Mouse (Mus musculus) liver, embryonic 12.5 days (tissue): ENCODE measurements at regions not wholly inside any gene's neighbourhood (a gene's known extent, or its start where the extent isn't known, plus 50 kb on each side); places are given as distances from the start of the nearest gene placed in this dataset.
"Not testable (repeated sequence)": the region's sequence is repeated elsewhere in the genome, so short reads cannot be mapped to it uniquely, and the experiment has no call there.

ENCODE experiments used
- ATAC-seq: fragments of 200-750 bp; cut with Nextera tagmentation; 2 replicates; pipeline ENCODE4 v1.8.0; 2017; ENCODE audit warnings: moderate number of reproducible peaks, mild to moderate bottlenecking, moderate library complexity
- H3K27ac ChIP-seq: fragments of 300-500 bp; sonication (generic); 2 replicates; pipeline ENCODE4 v1.5.1; 2016; ENCODE audit warnings: mild to moderate bottlenecking
- H3K27me3 ChIP-seq: fragments of 300-500 bp; sonication (generic); replicated peaks from 2 replicates; pipeline ENCODE4 v1.6.1; 2016; ENCODE audit warnings: mild to moderate bottlenecking, moderate library complexity
- H3K36me3 ChIP-seq: fragments of 300-500 bp; sonication (generic); 2 replicates; pipeline ENCODE4 v1.6.1; 2016; ENCODE audit warnings: mild to moderate bottlenecking, moderate library complexity
- H3K4me1 ChIP-seq: fragments of 300-500 bp; sonication (generic); 2 replicates; pipeline ENCODE4 v1.6.1; 2016
- H3K4me2 ChIP-seq: fragments of 300-500 bp; sonication (generic); 2 replicates; pipeline ENCODE4 v1.6.1; 2016; ENCODE audit warnings: mild to moderate bottlenecking, moderate library complexity
- H3K4me3 ChIP-seq: fragments of 300-500 bp; sonication (generic); 2 replicates; pipeline ENCODE4 v1.5.1; 2016; ENCODE audit warnings: mild to moderate bottlenecking, moderate library complexity
- H3K9ac ChIP-seq: fragments of 300-500 bp; sonication (generic); 2 replicates; pipeline ENCODE4 v1.6.1; 2016; ENCODE audit warnings: mild to moderate bottlenecking, moderate library complexity
- H3K9me3 ChIP-seq: fragments of 300-500 bp; sonication (generic); replicated peaks from 2 replicates; pipeline ENCODE4 v1.6.1; 2016; ENCODE audit warnings: mild to moderate bottlenecking, moderate library complexity
- WGBS: fragments of 180-500 bp; shearing (Covaris S2); methylation state at CpG from one replicate; pipeline ENCODE4 v1.1.7; 2016; ENCODE audit not compliant: insufficient replicate concordance; 5-methylcytosine and 5-hydroxymethylcytosine counted together

GRCm38 (mm10) chr14:53766501-53766900 lies 487.4 kb downstream of the Dad1 start:
- not testable (repeated sequence) for H3K9me3 ChIP-seq, H3K36me3 ChIP-seq, H3K9ac ChIP-seq, H3K4me3 ChIP-seq, H3K27me3 ChIP-seq
- H3K4me1 ChIP-seq = peaks cover 26% of the 10 kb centered on the region
- H3K4me2 ChIP-seq = peak overlapping the region; percentile 48
- 0 out of 2 replicates have a peak, but pooled peaks have one; percentile 35 for ATAC-seq
- H3K27ac ChIP-seq = peak overlapping the region; percentile 34; the same call in 1 of the 2 replicates
- 39% methylated on average over 6 of the region's 6 CpGs for WGBS

DNA sequence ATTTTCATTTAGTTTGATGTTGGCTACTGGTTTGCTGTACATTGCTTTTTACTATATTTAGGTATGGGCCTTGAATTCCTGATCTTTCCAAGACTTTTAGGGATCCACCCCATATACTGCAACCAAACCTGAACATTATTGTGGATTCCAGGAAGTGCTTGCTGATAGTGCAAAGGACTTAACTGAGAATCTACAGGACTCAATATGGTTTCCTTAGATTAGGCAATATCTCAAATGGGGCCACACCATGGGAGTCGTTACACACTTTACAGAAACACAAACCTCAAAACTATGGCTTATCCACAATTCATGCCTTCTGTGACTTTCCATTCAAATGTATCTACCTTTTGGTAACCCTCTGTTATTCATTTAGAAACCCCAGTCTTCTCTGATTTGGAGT lies 488.0 kb downstream of the Dad1 start:
- H3K4me1 ChIP-seq = peaks cover 26% of the 10 kb centered on the region
- WGBS = 12% methylated on average over 1 of the region's 1 CpGs
- not testable (repeated sequence) for H3K9me3 ChIP-seq, H3K4me3 ChIP-seq, H3K9ac ChIP-seq, H3K27me3 ChIP-seq, H3K36me3 ChIP-seq
- H3K27ac ChIP-seq = peak overlapping the region; percentile 55; the same call in 1 of the 2 replicates
- peak; percentile 98 for ATAC-seq
- H3K4me2 ChIP-seq = peak overlapping the region; percentile 48

DNA sequence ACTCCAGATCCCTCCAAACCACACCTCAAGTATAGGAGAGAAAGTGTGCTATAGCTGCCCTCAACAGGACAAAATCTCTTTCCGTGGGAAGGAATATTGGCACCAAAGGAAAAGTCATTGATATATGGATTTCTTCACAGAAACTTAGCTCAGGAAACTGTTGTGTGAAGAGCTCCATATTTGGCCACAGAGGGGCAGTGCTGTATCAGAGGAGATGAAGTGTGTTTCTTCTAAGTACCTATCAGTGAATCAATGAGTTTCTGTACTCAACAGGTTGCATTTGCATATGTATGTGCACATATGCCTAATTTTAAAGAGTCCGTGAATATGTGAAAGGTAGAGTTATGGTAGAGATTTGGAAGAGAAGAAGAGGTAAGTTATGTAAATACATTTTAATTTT lies 493.3 kb downstream of the Dad1 start:
- H3K36me3 ChIP-seq, H3K9ac ChIP-seq, H3K27ac ChIP-seq, ATAC-seq, H3K27me3 ChIP-seq, H3K9me3 ChIP-seq, H3K4me2 ChIP-seq, H3K4me3 ChIP-seq: not testable (repeated sequence)
- H3K4me1 ChIP-seq = peaks cover 29% of the 10 kb centered on the region
- WGBS = 45% methylated on average over 2 of the region's 2 CpGs

DNA sequence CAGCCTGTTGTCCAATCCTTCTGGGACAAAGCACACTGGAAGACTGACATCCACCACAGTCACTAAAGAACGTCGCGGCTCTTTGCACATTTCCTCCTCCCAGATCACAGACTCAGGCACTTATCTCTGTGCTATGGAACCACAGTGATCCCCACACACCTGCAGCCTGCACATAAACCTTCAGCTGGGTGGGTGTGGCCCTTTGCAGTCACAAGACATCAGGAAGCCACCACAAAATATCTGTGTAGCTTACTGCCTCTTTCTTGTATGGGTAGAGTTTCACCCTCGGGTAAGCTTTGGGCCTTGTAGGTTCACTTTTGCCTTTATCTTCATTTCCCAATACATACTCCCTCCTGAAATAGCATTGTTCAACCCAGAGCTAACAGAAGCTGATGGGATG lies 496.1 kb downstream of the Dad1 start:
- peak overlapping the region; percentile 76; the same call in 1 of the 2 replicates for H3K27ac ChIP-seq
- not testable (repeated sequence) for H3K9me3 ChIP-seq, H3K27me3 ChIP-seq, H3K36me3 ChIP-seq
- peak overlapping the region; percentile 19; the same call in 1 of the 2 replicates for H3K4me3 ChIP-seq
- peak overlapping the region; percentile 31; the same call in 1 of the 2 replicates for H3K9ac ChIP-seq
- peak; percentile 79 for ATAC-seq
- 7% methylated on average over 4 of the region's 4 CpGs for WGBS
- H3K4me2 ChIP-seq = peak overlapping the region; percentile 61
- H3K4me1 ChIP-seq = peaks cover 18% of the 10 kb centered on the region

DNA sequence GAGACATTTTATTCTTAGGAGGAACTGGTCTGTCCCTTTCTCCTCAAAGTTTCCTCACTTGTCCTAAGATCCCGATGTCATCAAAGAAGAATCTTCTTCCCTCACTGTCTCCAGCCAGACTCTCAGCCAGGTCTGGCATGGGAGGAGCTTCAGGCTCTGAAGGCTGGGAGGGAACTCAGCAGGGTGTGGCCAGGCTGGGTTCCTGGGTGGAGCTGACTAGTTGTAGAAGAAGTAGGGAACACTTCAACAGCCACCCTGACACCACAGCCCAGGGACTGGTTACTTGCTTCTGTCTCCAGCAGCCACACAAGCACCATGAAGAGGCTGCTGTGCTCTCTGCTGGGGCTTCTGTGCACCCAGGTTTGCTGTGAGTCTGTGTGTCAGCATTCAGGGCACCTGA lies 496.8 kb downstream of the Dad1 start:
- Histone ChIP-seq H3K27ac (peak overlapping the region; percentile 76), H3K4me3 (peak overlapping the region; percentile 27; the same call in 1 of the 2 replicates), H3K4me2 (peak overlapping the region; percentile 61), H3K4me1 (peaks cover 18% of the 10 kb centered on the region)
- no CpG with 5 or more reads among the region's 1 CpGs for WGBS
- not testable (repeated sequence) for H3K27me3 ChIP-seq, H3K36me3 ChIP-seq, H3K9ac ChIP-seq, H3K9me3 ChIP-seq
- ATAC-seq = peak; percentile 81

DNA sequence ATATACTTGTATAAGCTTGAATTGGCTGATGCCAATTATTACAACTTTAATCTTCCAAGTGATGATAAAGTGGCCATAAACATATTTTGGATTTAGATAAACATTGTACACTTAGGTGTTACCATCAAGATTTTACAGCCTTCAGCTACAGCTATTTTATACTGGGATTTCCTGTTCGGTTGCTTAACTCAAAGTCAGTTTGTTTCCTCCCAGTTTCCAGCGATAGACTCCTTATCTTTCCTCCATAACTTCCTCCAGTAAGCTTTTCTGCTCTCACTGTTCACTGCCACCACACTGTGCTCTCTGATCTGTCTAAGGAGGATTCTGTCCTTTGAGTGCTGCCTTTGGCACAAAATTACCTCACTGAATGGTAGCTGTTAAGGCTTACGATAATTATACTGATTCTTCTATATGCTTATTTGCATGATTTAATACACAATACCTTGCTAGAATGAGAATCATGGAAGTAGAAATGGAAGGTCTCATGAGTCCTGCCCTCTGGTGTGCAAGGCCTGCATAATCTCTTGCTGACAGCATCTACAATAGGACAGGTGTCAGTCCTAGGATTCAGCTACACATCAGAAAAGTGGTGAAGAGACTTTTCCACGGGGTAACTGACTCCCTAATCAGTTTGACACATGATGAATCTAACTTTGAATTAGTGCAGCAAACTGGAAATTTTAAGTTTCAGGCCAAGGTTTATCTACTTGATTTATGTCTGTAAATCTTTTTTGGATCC lies 503.0 kb downstream of the Dad1 start:
- no peaks in the 10 kb centered on the region for H3K27me3 ChIP-seq
- peak; percentile 67 for ATAC-seq
- no peaks in the 10 kb centered on the region for H3K36me3 ChIP-seq
- H3K9me3 ChIP-seq = no peaks in the 10 kb centered on the region
- WGBS = 14% methylated on average over 4 of the region's 4 CpGs
- H3K4me3 ChIP-seq = no peak overlapping the region
- no peak overlapping the region for H3K4me2 ChIP-seq
- H3K9ac ChIP-seq = no peak overlapping the region
- peaks cover 7% of the 10 kb centered on the region for H3K4me1 ChIP-seq
- H3K27ac ChIP-seq = peak overlapping the region; percentile 48; the same call in 1 of the 2 replicates

GRCm38 (mm10) chr14:53743552-53743951 lies 510.4 kb downstream of the Dad1 start:
- H3K4me1 ChIP-seq, H3K4me2 ChIP-seq, H3K27me3 ChIP-seq, H3K27ac ChIP-seq, H3K4me3 ChIP-seq, H3K36me3 ChIP-seq, H3K9me3 ChIP-seq, H3K9ac ChIP-seq, ATAC-seq: not testable (repeated sequence)
- 39% methylated on average over 3 of the region's 3 CpGs for WGBS

DNA sequence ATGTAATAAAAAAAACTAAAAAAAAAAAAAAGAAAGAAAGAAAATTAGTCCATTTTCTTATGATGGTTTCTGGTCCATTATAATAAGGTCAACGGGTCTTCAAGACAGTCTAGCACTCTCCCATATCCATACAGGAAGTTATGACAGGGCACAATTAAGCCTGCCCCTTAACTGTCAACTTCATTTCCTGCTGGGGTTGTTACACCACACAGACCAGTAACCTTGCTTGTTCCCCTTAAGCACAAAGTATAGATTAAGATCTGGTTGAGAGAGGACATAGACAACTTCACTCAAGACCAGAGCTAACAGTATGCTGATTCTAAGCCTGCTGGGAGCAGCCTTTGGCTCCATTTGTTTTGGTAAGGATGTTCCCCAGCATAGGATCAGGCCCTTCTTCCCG lies 511.0 kb downstream of the Dad1 start:
- H3K4me1 ChIP-seq, H3K36me3 ChIP-seq, H3K27me3 ChIP-seq, H3K4me3 ChIP-seq, H3K27ac ChIP-seq, H3K9ac ChIP-seq, H3K9me3 ChIP-seq, H3K4me2 ChIP-seq: not testable (repeated sequence)
- WGBS = 35% methylated on average over 2 of the region's 2 CpGs
- 0 out of 2 replicates have a peak, but pooled peaks have one; percentile 15 for ATAC-seq

DNA sequence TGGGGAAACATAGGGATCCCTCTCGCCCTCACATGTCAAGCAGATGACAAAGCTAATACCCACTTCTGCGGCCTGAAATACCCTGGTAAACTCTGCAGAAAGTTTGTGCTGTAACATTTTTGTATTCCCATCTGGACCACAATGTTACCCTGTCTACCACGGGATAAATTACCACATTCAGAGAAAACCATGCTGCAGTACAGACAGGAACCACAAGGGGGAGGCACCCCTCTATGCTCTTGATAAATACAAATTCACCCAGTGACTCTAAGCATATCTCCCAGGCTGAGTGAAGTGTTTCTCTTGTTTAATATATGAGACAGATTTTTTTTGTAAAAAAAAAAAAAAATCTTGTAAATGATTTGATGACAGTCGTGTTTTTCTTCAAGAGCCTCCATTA lies 512.7 kb downstream of the Dad1 start:
- H3K4me2 ChIP-seq, H3K27me3 ChIP-seq, H3K9me3 ChIP-seq, H3K36me3 ChIP-seq, H3K4me3 ChIP-seq, H3K27ac ChIP-seq, H3K9ac ChIP-seq, H3K4me1 ChIP-seq: not testable (repeated sequence)
- WGBS = 24% methylated on average over 4 of the region's 4 CpGs
- ATAC-seq = peak; percentile 54; the same call in 1 of the 2 replicates

DNA sequence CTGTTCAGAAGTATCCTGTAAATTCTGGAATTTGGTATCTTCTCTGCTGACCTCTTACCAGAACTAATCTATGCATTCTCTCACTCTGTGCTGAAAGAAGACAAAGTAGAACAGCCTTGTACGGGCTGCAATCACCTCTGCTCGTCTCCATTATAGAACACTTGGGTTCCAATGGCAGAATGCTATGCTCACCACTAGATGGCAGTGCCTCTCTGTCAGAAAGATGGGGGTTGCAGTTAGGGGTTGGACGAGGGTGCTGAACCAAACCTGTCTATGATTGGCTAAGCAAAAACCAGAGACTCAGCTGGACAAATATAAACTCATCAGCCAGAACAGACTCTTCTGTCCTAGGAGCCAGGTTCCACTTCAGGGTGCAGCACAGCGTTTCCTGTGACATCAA lies 515.9 kb downstream of the Dad1 start:
- not testable (repeated sequence) for H3K9ac ChIP-seq, H3K36me3 ChIP-seq, H3K9me3 ChIP-seq, H3K27me3 ChIP-seq, H3K4me2 ChIP-seq, H3K27ac ChIP-seq, H3K4me3 ChIP-seq, H3K4me1 ChIP-seq
- peak; percentile 49; the same call in 1 of the 2 replicates for ATAC-seq
- 24% methylated on average over 4 of the region's 4 CpGs for WGBS

GRCm38 (mm10) chr14:53736274-53736673 lies 517.6 kb downstream of the Dad1 start:
- not testable (repeated sequence) for H3K9ac ChIP-seq, H3K27ac ChIP-seq, H3K36me3 ChIP-seq, H3K4me3 ChIP-seq, H3K4me2 ChIP-seq, ATAC-seq, H3K4me1 ChIP-seq, H3K9me3 ChIP-seq, H3K27me3 ChIP-seq
- WGBS = 56% methylated on average over 4 of the region's 4 CpGs

DNA sequence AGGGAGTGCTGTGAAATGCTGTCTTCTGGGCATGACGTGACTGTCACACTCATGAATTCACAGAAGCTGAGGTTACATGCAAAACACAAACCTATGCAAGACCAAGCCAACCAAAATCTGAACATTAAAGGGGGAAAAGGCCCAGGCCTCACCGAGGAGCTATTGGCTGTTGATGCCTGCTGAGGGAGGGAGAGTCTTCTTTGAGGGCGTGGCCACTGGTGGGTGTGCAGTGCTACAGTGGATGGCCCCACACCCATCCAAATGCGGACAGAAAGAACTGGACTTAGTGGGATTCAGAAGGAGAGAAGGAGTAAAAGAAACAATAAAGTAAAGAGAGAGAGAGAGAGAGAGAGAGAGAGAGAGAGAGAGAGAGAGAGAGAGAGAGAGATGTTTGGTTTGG lies 522.3 kb downstream of the Dad1 start:
- not testable (repeated sequence) for H3K27me3 ChIP-seq, H3K4me2 ChIP-seq, H3K4me3 ChIP-seq, H3K9me3 ChIP-seq, H3K27ac ChIP-seq, H3K4me1 ChIP-seq, H3K9ac ChIP-seq, H3K36me3 ChIP-seq
- peak; percentile 54; the same call in 1 of the 2 replicates for ATAC-seq
- WGBS = no CpG with 5 or more reads among the region's 4 CpGs

DNA sequence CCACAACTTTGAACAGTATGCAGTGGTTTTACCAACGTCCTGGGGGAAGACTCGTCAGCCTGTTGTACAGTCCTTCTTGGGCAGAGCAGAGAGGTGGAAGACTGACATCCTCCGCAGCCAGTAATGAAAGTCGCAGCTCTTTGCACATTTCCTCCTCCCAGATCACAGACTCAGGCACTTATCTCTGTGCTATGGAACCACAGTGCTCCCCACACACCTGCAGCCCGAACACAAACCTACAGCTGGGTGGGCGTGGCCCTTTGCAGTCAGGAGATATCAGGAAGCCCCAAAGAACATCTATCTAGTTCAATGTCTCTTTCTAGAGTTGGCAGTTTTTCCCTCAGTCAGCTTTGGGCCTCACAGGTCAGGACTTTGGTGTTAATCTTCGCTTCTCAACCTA lies 524.0 kb downstream of the Dad1 start:
- peak overlapping the region; percentile 50 for H3K4me2 ChIP-seq
- H3K27me3 ChIP-seq, H3K9ac ChIP-seq, H3K4me3 ChIP-seq, H3K4me1 ChIP-seq, H3K9me3 ChIP-seq, H3K36me3 ChIP-seq: not testable (repeated sequence)
- peak overlapping the region; percentile 71; the same call in 1 of the 2 replicates for H3K27ac ChIP-seq
- WGBS = 17% methylated on average over 3 of the region's 7 CpGs
- peak; percentile 84 for ATAC-seq
